Comparison of ENCODE assay signal across 22 mouse cellular contexts in genomic region chr2:10986101-10986500, GRCm38 (mm10).
DNase-seq lines count a peak whose midpoint lies in the region; ATAC-seq and TF ChIP-seq lines count a peak whose summit lies in the region.
"Had no signal": no experiment of that assay in that cellular context is flagged by ENCODE, and none has a peak within 500 bp of the region (broad histone marks: within the 10 kb centered on the region; RNA-seq: fewer than 3 reads in every experiment).

No protein-coding gene starts in this region.

- H3K27me3 ChIP-seq in forebrain, postnatal 0 days (ENCODE audit: insufficient read depth, low read length) = no peaks in the 10 kb centered on the region; the same call in 1 of the 2 replicates
- no peaks in the 10 kb centered on the region for H3K27me3 ChIP-seq in forebrain, embryonic 15.5 days
- H3K27me3 ChIP-seq: embryonic facial prominence, embryonic 15.5 days; heart, embryonic 15.5 days; midbrain, embryonic 15.5 days had no signal

- no peak for TF ChIP-seq CTCF in forebrain, postnatal 0 days (IDR thresholded peaks at IDR 0.05; ENCODE audit: low read depth)
- TF ChIP-seq CTCF in brain, embryonic 14.5 days (IDR thresholded peaks at IDR 0.05; ENCODE audit: borderline replicate concordance, extremely low read depth, insufficient read depth, insufficient read length) = no peak

- no peaks in the 10 kb centered on the region for H3K36me3 ChIP-seq in forebrain, postnatal 0 days (ENCODE audit: insufficient read depth)
- H3K36me3 ChIP-seq in forebrain, embryonic 15.5 days = no peaks in the 10 kb centered on the region
- H3K36me3 ChIP-seq: embryonic facial prominence, embryonic 15.5 days; heart, embryonic 10.5 days; heart, embryonic 15.5 days; midbrain, embryonic 10.5 days; midbrain, embryonic 15.5 days had no signal

- H3K27ac ChIP-seq in forebrain, postnatal 0 days (ENCODE audit: low read depth, low read length) = no peak overlapping the region
- H3K27ac ChIP-seq in forebrain, embryonic 15.5 days (replicated peaks) = no peak overlapping the region
- H3K27ac ChIP-seq: embryonic facial prominence, embryonic 15.5 days; heart, embryonic 10.5 days; heart, embryonic 15.5 days; liver, embryonic 14.5 days; midbrain, embryonic 10.5 days; midbrain, embryonic 15.5 days had no signal

- ATAC-seq in forebrain, postnatal 0 days = peak; percentile 53; the same call in 1 of the 2 replicates
- no peak for ATAC-seq in forebrain, embryonic 15.5 days (replicated peaks)
- ATAC-seq: intestine, embryonic 16.5 days; midbrain, embryonic 15.5 days had no signal

- WGBS in forebrain, postnatal 0 days = 30% methylated on average over 7 of the region's 7 CpGs
- WGBS in forebrain, embryonic 15.5 days = 36% methylated on average over 7 of the region's 7 CpGs

- no peak overlapping the region for H3K4me3 ChIP-seq in forebrain, postnatal 0 days (ENCODE audit: low read depth, low read length)
- H3K4me3 ChIP-seq in forebrain, embryonic 15.5 days = no peak overlapping the region
- H3K4me3 ChIP-seq: embryonic facial prominence, embryonic 15.5 days; heart, embryonic 10.5 days; heart, embryonic 15.5 days; midbrain, embryonic 10.5 days; midbrain, embryonic 15.5 days had no signal

- no peak overlapping the region for H3K9ac ChIP-seq in forebrain, postnatal 0 days
- no peak overlapping the region for H3K9ac ChIP-seq in forebrain, embryonic 15.5 days (replicated peaks)
- H3K9ac ChIP-seq: embryonic facial prominence, embryonic 15.5 days; heart, embryonic 15.5 days; liver, embryonic 14.5 days; midbrain, embryonic 15.5 days had no signal

- TF ChIP-seq POLR2A in brain, embryonic 14.5 days (IDR thresholded peaks at IDR 0.05; ENCODE audit: borderline replicate concordance, extremely low read depth, insufficient read depth, insufficient read length, poor library complexity, severe bottlenecking) = no peak

- H3K9me3 ChIP-seq in forebrain, postnatal 0 days (ENCODE audit: low read length) = no peaks in the 10 kb centered on the region
- H3K9me3 ChIP-seq in forebrain, embryonic 15.5 days = no peaks in the 10 kb centered on the region
- H3K9me3 ChIP-seq: embryonic facial prominence, embryonic 15.5 days; heart, embryonic 10.5 days; heart, embryonic 15.5 days; midbrain, embryonic 10.5 days; midbrain, embryonic 15.5 days had no signal

- 0 out of 2 replicates have a peak, but pooled peaks cover 3% of the 10 kb centered on the region for H3K4me1 ChIP-seq in forebrain, postnatal 0 days (ENCODE audit: insufficient read depth)
- peaks cover 6% of the 10 kb centered on the region; the same call in 1 of the 2 replicates for H3K4me1 ChIP-seq in forebrain, embryonic 15.5 days
- H3K4me1 ChIP-seq: embryonic facial prominence, embryonic 15.5 days; heart, embryonic 10.5 days; heart, embryonic 15.5 days; midbrain, embryonic 10.5 days; midbrain, embryonic 15.5 days had no signal

- DNase-seq in forebrain, postnatal 0 days = peak; percentile 63
- peak; percentile 33 for DNase-seq in brain, adult 2 months (ENCODE audit: low read depth, low spot score)
- DNase-seq in brain, embryonic 14.5 days (ENCODE audit: low read depth) = peak; percentile 59
- DNase-seq in retina, postnatal 1 day = peak; percentile 15
- DNase-seq in gastrocnemius, postnatal 25 days = no peak
- DNase-seq: B cell, adult 2 months; cerebellum, adult 11-12 months; cerebellum, adult 9-11 months; embryo, embryonic 11 days; kidney, postnatal 14 days; layer of hippocampus, adult 9-11 months; liver; lung, adult 2 months; lung, postnatal 14 days had no signal

- no peak overlapping the region for H3K4me2 ChIP-seq in forebrain, postnatal 0 days (ENCODE audit: low read depth)
- H3K4me2 ChIP-seq in forebrain, embryonic 15.5 days (replicated peaks) = no peak overlapping the region
- H3K4me2 ChIP-seq: embryonic facial prominence, embryonic 15.5 days; heart, embryonic 15.5 days; midbrain, embryonic 15.5 days had no signal
